Mouse (Mus musculus): Measurements from ENCODE around the gene Rbpj. TPM values are rescaled to one million over a fixed set of nuclear protein-coding genes. Genes with fewer than 3 reads are reported as not detected.

The Rbpj gene
- polyA plus RNA-seq, 2 experiments = 49.7 to 57.3 TPM

DNA sequence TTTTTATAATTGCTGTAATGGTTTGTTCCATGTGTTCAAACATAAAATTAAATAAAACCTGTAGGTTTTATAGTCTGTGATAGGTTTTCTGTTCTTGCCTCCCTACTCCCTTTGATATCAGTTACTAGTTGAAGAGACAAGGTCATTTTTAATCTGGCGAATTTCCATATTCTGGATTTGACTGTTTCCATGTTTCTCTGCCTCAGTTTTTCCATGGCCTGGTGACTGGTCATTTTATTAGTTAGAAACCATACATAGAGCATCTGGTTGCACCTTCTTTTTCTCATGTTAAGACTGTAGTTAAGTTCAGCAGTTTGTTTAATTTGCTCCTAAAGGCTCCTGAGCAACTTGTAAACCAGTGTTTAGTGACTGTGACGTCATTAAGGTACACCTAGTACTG lies 181.4 kb downstream of the Rbpj start:
- no peaks in the 10 kb centered on the region for H3K9me3 ChIP-seq (ENCODE audit: control insufficient read depth, low read length)

DNA sequence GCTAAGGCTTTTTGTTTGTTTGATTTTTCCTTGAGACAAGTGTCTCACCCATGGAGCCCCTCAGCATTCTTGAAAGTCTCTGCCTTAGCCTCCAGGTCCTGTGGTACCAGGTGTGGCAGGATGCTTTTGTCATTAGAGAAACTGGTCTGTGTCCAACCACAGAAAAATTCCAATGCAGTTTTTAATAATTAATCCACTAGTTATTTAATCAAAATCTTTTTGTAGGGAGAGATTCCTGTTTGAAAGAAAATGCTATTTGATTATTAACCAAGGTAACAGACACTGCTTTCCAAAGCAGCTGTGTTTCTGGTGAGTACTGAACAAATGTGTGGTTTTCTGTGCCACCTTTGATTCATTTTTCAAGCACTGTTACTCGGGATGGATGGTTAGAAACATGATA lies 190.6 kb downstream of the Rbpj start:
- no peak for TF ChIP-seq POLR2A (IDR thresholded peaks at IDR 0.05; ENCODE audit: borderline replicate concordance, extremely low read depth, insufficient read depth, insufficient read length)
- 6% methylated on average over 1 of the region's 1 CpGs for WGBS
- no peak overlapping the region for H3K27ac ChIP-seq (replicated peaks; ENCODE audit: low read depth, low read length)
- H3K36me3 ChIP-seq (ENCODE audit: control insufficient read depth, insufficient read depth, low read length) = peaks cover 10% of the 10 kb centered on the region
- H3K4me2 ChIP-seq (replicated peaks; ENCODE audit: low read depth, low read length, severe bottlenecking) = no peak overlapping the region
- H3K4me3 ChIP-seq (replicated peaks; ENCODE audit: low read length) = no peak overlapping the region
- no peak overlapping the region for H3K9ac ChIP-seq (ENCODE audit: low read depth, low read length, severe bottlenecking)
- DNase-seq (ENCODE audit: low spot score) (no peak), ATAC-seq (ENCODE audit: low FRiP score, low read depth) (no peak)
- H3K4me1 ChIP-seq (ENCODE audit: control insufficient read depth, insufficient read depth, low read length) = no peaks in the 10 kb centered on the region
- no peaks in the 10 kb centered on the region for H3K9me3 ChIP-seq (ENCODE audit: control insufficient read depth, low read length)
- H3K27me3 ChIP-seq (ENCODE audit: control insufficient read depth, insufficient read depth, low read length) = no peaks in the 10 kb centered on the region

More for the DNA sequence above, 181.4 kb downstream of the Rbpj start:
- no peaks in the 10 kb centered on the region for H3K4me1 ChIP-seq (ENCODE audit: control insufficient read depth, insufficient read depth, low read length)
- no peak overlapping the region for H3K9ac ChIP-seq (ENCODE audit: low read depth, low read length, severe bottlenecking)
- WGBS = 71% methylated on average over 2 of the region's 2 CpGs
- no peak for DNase-seq (ENCODE audit: low spot score)
- no peaks in the 10 kb centered on the region for H3K27me3 ChIP-seq (ENCODE audit: control insufficient read depth, insufficient read depth, low read length)
- no peak overlapping the region for H3K4me3 ChIP-seq (replicated peaks; ENCODE audit: low read length)
- H3K36me3 ChIP-seq (ENCODE audit: control insufficient read depth, insufficient read depth, low read length) = peaks cover 55% of the 10 kb centered on the region
- no peak overlapping the region for H3K27ac ChIP-seq (replicated peaks; ENCODE audit: low read depth, low read length)
- ATAC-seq (ENCODE audit: low FRiP score, low read depth) = no peak
- no peak for TF ChIP-seq POLR2A (IDR thresholded peaks at IDR 0.05; ENCODE audit: borderline replicate concordance, extremely low read depth, insufficient read depth, insufficient read length)
- no peak overlapping the region for H3K4me2 ChIP-seq (replicated peaks; ENCODE audit: low read depth, low read length, severe bottlenecking)

DNA sequence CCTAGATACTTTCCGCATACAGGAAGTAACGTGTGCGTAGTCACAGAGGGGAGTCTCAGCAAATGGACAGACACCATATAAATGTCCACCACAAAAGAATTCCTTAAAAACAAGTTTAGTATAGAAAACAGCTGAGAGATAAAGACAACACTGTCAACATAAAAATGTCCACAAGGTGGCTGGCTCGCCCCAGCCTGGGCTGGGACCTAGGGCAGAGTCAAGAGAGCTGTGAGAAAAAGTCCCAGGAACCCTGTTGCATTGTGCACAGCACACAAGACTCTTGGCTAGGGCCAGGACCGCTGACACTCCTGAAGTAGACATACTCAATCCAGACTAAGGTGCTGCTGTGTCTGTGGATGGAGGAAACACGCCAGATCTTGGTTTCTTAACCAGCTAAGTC lies 192.0 kb downstream of the Rbpj start:
- Histone ChIP-seq H3K27ac (replicated peaks; ENCODE audit: low read depth, low read length) (no peak overlapping the region), H3K27me3 (ENCODE audit: control insufficient read depth, insufficient read depth, low read length) (no peaks in the 10 kb centered on the region), H3K36me3 (ENCODE audit: control insufficient read depth, insufficient read depth, low read length) (no peaks in the 10 kb centered on the region; the same call in 1 of the 2 replicates), H3K9me3 (ENCODE audit: control insufficient read depth, low read length) (no peaks in the 10 kb centered on the region), H3K9ac (ENCODE audit: low read depth, low read length, severe bottlenecking) (no peak overlapping the region), H3K4me3 (replicated peaks; ENCODE audit: low read length) (no peak overlapping the region), H3K4me2 (replicated peaks; ENCODE audit: low read depth, low read length, severe bottlenecking) (no peak overlapping the region), H3K4me1 (ENCODE audit: control insufficient read depth, insufficient read depth, low read length) (no peaks in the 10 kb centered on the region)
- no peak for TF ChIP-seq POLR2A (IDR thresholded peaks at IDR 0.05; ENCODE audit: borderline replicate concordance, extremely low read depth, insufficient read depth, insufficient read length)
- 60% methylated on average over 6 of the region's 6 CpGs for WGBS
- ATAC-seq (ENCODE audit: low FRiP score, low read depth) (peak; percentile 62; the same call in 1 of the 2 replicates), DNase-seq (ENCODE audit: low spot score) (no peak)

DNA sequence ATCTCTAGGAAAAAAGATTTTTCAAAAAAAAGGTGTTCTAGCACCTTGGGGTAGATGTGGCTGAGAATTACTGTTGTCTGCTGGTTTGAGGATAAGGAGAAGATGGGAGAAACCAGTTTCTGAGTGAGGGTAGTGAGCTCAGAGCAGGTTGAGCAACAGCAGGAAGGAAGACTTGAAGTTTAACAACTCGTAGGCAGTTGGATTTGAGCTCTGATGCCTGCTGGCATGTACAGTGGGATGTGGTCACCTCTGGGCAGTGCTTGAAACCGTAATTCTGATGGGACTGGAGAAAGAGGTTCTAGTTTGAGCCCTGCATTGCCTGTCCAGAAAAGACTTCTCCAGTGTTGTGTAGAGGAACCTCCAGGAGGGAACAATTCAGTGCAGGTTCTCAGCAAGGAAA lies 195.6 kb downstream of the Rbpj start:
- H3K4me2 ChIP-seq (replicated peaks; ENCODE audit: low read depth, low read length, severe bottlenecking) = no peak overlapping the region
- no peak for TF ChIP-seq POLR2A (IDR thresholded peaks at IDR 0.05; ENCODE audit: borderline replicate concordance, extremely low read depth, insufficient read depth, insufficient read length)
- no peaks in the 10 kb centered on the region for H3K4me1 ChIP-seq (ENCODE audit: control insufficient read depth, insufficient read depth, low read length)
- no peaks in the 10 kb centered on the region; the same call in 1 of the 2 replicates for H3K36me3 ChIP-seq (ENCODE audit: control insufficient read depth, insufficient read depth, low read length)
- 86% methylated on average over 2 of the region's 2 CpGs for WGBS
- ATAC-seq (ENCODE audit: low FRiP score, low read depth) = no peak
- H3K27ac ChIP-seq (replicated peaks; ENCODE audit: low read depth, low read length) = no peak overlapping the region
- no peaks in the 10 kb centered on the region for H3K9me3 ChIP-seq (ENCODE audit: control insufficient read depth, low read length)
- no peak overlapping the region for H3K4me3 ChIP-seq (replicated peaks; ENCODE audit: low read length)
- no peak overlapping the region for H3K9ac ChIP-seq (ENCODE audit: low read depth, low read length, severe bottlenecking)
- H3K27me3 ChIP-seq (ENCODE audit: control insufficient read depth, insufficient read depth, low read length) = no peaks in the 10 kb centered on the region
- no peak for DNase-seq (ENCODE audit: low spot score)

DNA sequence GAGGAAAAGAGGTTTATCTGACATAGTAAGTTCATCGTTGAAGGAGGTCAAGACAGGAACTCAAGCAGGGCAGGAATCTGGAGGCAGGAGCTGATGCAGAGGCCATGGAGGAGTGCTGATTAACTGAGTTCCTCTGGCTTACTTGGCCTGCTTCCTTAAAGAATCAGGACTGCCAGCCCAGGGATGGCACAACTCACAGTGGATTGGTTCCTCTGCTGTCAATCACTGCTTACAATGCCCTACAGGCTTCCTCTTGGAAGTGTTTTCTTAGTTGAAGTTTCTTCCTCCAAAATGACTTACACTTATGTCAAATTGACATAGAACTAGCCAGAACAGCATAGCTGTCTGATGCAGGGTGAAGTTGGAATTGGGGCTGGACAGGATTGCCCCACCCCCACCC lies 196.5 kb downstream of the Rbpj start:
- no peaks in the 10 kb centered on the region for H3K4me1 ChIP-seq (ENCODE audit: control insufficient read depth, insufficient read depth, low read length)
- H3K4me3 ChIP-seq (replicated peaks; ENCODE audit: low read length) = no peak overlapping the region
- H3K27me3 ChIP-seq (ENCODE audit: control insufficient read depth, insufficient read depth, low read length) = no peaks in the 10 kb centered on the region
- no peaks in the 10 kb centered on the region; the same call in 1 of the 2 replicates for H3K36me3 ChIP-seq (ENCODE audit: control insufficient read depth, insufficient read depth, low read length)
- ATAC-seq (ENCODE audit: low FRiP score, low read depth) (no peak), DNase-seq (ENCODE audit: low spot score) (no peak)
- TF ChIP-seq POLR2A (IDR thresholded peaks at IDR 0.05; ENCODE audit: borderline replicate concordance, extremely low read depth, insufficient read depth, insufficient read length) = no peak
- H3K9ac ChIP-seq (ENCODE audit: low read depth, low read length, severe bottlenecking) = no peak overlapping the region
- H3K4me2 ChIP-seq (replicated peaks; ENCODE audit: low read depth, low read length, severe bottlenecking) = no peak overlapping the region
- WGBS = 30% methylated on average over 1 of the region's 1 CpGs
- H3K27ac ChIP-seq (replicated peaks; ENCODE audit: low read depth, low read length) = no peak overlapping the region
- H3K9me3 ChIP-seq (ENCODE audit: control insufficient read depth, low read length) = no peaks in the 10 kb centered on the region

DNA sequence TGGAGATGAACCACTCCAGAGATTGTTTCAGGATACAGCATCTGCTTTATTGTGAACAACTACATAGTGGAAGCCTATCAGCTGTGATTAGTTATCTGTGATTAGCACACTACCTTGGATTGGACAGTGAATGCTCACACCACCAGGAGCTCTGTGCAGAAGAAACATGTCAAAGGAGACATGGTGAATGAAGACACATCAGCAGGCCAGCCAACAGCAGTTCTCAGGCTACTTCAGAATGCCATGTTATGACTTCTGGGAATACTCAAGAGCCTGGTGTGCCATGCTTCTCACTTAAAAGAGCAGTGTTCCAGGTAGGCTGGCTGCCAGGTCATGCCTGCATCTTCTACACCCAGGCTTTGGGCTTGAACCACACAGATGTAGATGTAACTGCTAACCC lies 197.7 kb downstream of the Rbpj start:
- no peaks in the 10 kb centered on the region for H3K9me3 ChIP-seq (ENCODE audit: control insufficient read depth, low read length)
- no peaks in the 10 kb centered on the region for H3K27me3 ChIP-seq (ENCODE audit: control insufficient read depth, insufficient read depth, low read length)
- H3K4me2 ChIP-seq (replicated peaks; ENCODE audit: low read depth, low read length, severe bottlenecking) = no peak overlapping the region
- no peak overlapping the region for H3K9ac ChIP-seq (ENCODE audit: low read depth, low read length, severe bottlenecking)
- H3K4me3 ChIP-seq (replicated peaks; ENCODE audit: low read length) = no peak overlapping the region
- no peaks in the 10 kb centered on the region for H3K36me3 ChIP-seq (ENCODE audit: control insufficient read depth, insufficient read depth, low read length)
- ATAC-seq (ENCODE audit: low FRiP score, low read depth) (no peak), DNase-seq (ENCODE audit: low spot score) (no peak)
- TF ChIP-seq POLR2A (IDR thresholded peaks at IDR 0.05; ENCODE audit: borderline replicate concordance, extremely low read depth, insufficient read depth, insufficient read length) = no peak
- H3K4me1 ChIP-seq (ENCODE audit: control insufficient read depth, insufficient read depth, low read length) = no peaks in the 10 kb centered on the region
- H3K27ac ChIP-seq (replicated peaks; ENCODE audit: low read depth, low read length) = no peak overlapping the region

Data from limb, embryonic 14.5 days (tissue).